In genomic region chr4:105225512-105225911, GRCm38 (mm10) we compare ENCODE assay signal across 9 mouse cellular contexts.
DNase-seq lines count a peak whose midpoint lies in the region; ATAC-seq and TF ChIP-seq lines count a peak whose summit lies in the region.
"Had no signal": no experiment of that assay in that cellular context is flagged by ENCODE, and none has a peak within 500 bp of the region (broad histone marks: within the 10 kb centered on the region; RNA-seq: fewer than 3 reads in every experiment).

No protein-coding gene starts in this region.

- no peak overlapping the region for H3K4me3 ChIP-seq in layer of hippocampus, adult 2 months
- no peak overlapping the region for H3K4me3 ChIP-seq in heart, embryonic 12.5 days
- H3K4me3 ChIP-seq in liver, postnatal 0 days (ENCODE audit: low read depth, low read length), result no peak overlapping the region
- H3K4me3 ChIP-seq: neural tube, embryonic 12.5 days had no signal

- H3K4me2 ChIP-seq in heart, embryonic 12.5 days, result no peak overlapping the region
- H3K4me2 ChIP-seq in liver, postnatal 0 days (ENCODE audit: low read depth, low read length), result no peak overlapping the region
- H3K4me2 ChIP-seq: neural tube, embryonic 12.5 days had no signal

- TF ChIP-seq EP300 in liver, postnatal 0 days (IDR thresholded peaks at IDR 0.05; ENCODE audit: low read depth), result no peak

- TF ChIP-seq CTCF in layer of hippocampus, adult 2 months (conservative IDR thresholded peaks at IDR 0.05), result no peak
- TF ChIP-seq CTCF in liver, postnatal 0 days (IDR thresholded peaks at IDR 0.05; ENCODE audit: low read depth), result no peak

- ATAC-seq in heart, embryonic 12.5 days (ENCODE audit: insufficient number of reproducible peaks, low FRiP score), result peak; percentile 57; the same call in 1 of the 2 replicates
- ATAC-seq in liver, postnatal 0 days, result peak; percentile 42
- ATAC-seq in CD4-positive, CD25-positive, alpha-beta regulatory T cell, adult 4 months, result no peak

- H3K4me1 ChIP-seq in heart, embryonic 12.5 days (replicated peaks), result peaks cover 20% of the 10 kb centered on the region
- 0 out of 2 replicates have a peak, but pooled peaks cover 5% of the 10 kb centered on the region for H3K4me1 ChIP-seq in liver, postnatal 0 days (ENCODE audit: insufficient read depth)
- H3K4me1 ChIP-seq: neural tube, embryonic 12.5 days had no signal

- H3K27ac ChIP-seq in layer of hippocampus, adult 2 months, result peak overlapping the region; percentile 43; the same call in 1 of the 2 replicates
- no peak overlapping the region for H3K27ac ChIP-seq in heart, embryonic 12.5 days (ENCODE audit: poor library complexity, severe bottlenecking)
- 0 out of 2 replicates have a peak overlapping the region, but pooled peaks have one; percentile 39 for H3K27ac ChIP-seq in liver, postnatal 0 days (ENCODE audit: low read depth)
- H3K27ac ChIP-seq: neural tube, embryonic 12.5 days had no signal

- H3K27me3 ChIP-seq in heart, embryonic 12.5 days (replicated peaks), result no peaks in the 10 kb centered on the region
- no peaks in the 10 kb centered on the region for H3K27me3 ChIP-seq in liver, postnatal 0 days (ENCODE audit: insufficient read depth, low read length)
- H3K27me3 ChIP-seq: neural tube, embryonic 12.5 days had no signal

- no peak overlapping the region for H3K9ac ChIP-seq in heart, embryonic 12.5 days
- H3K9ac ChIP-seq in liver, postnatal 0 days (replicated peaks), result no peak overlapping the region
- H3K9ac ChIP-seq: neural tube, embryonic 12.5 days had no signal

- H3K36me3 ChIP-seq in heart, embryonic 12.5 days, result peaks cover 20% of the 10 kb centered on the region
- peaks cover 35% of the 10 kb centered on the region for H3K36me3 ChIP-seq in liver, postnatal 0 days (replicated peaks; ENCODE audit: insufficient read depth, low read length)

- DNase-seq in layer of hippocampus, adult 2 months (ENCODE audit: low spot score in 2 of 2), result peak in 1 of 2 experiments; percentile 35
- DNase-seq in layer of hippocampus, postnatal 14 days (ENCODE audit: low spot score in 2 of 2), result no peak
- peak; percentile 67 for DNase-seq in adrenal gland, postnatal 10 days
- peak; percentile 41 for DNase-seq in liver, postnatal 0 days
- DNase-seq in testis, postnatal 10 days (ENCODE audit: low spot score), result no peak
- DNase-seq in thymus, postnatal 36 days, result no peak

- whole genome bisulfite sequencing in heart, embryonic 12.5 days, result 53% methylated on average over 2 of the region's 2 CpGs
- WGBS in liver, postnatal 0 days (ENCODE audit: insufficient replicate concordance), result 25% methylated on average over 2 of the region's 2 CpGs

- no peaks in the 10 kb centered on the region for H3K9me3 ChIP-seq in heart, embryonic 12.5 days (replicated peaks)
- H3K9me3 ChIP-seq in liver, postnatal 0 days (ENCODE audit: low read length), result no peaks in the 10 kb centered on the region
- H3K9me3 ChIP-seq: neural tube, embryonic 12.5 days had no signal

Comparison
In these comparisons a context has a peak if more than half of its experiments do, and no peak if none do; other contexts are left out.
1. DNase-seq: peak in adrenal gland, postnatal 10 days (single experiment) and liver, postnatal 0 days (single experiment); none in layer of hippocampus, postnatal 14 days (0 of 2), testis, postnatal 10 days (single experiment) and thymus, postnatal 36 days (0 of 2).